Mouse (Mus musculus): Measurements from ENCODE around the gene Irf9. TPM values are rescaled to one million over a fixed set of nuclear protein-coding genes. Genes with fewer than 3 reads are reported as not detected.

Irf9 gene
- polyA plus RNA-seq, 1 experiment from 2014 or later: 9.2 TPM

GRCm38 (mm10) chr14:55581981-55582681 is 21.2 kb upstream of the Irf9 start:
- no peak overlapping the region for H3K4me2 ChIP-seq
- no peak overlapping the region for H3K27ac ChIP-seq
- no peak overlapping the region for H3K4me3 ChIP-seq (replicated peaks)
- no peaks in the 10 kb centered on the region for H3K9me3 ChIP-seq
- H3K9ac ChIP-seq (replicated peaks): no peak overlapping the region
- H3K4me1 ChIP-seq (replicated peaks): peaks cover 18% of the 10 kb centered on the region
- H3K27me3 ChIP-seq: peaks cover 7% of the 10 kb centered on the region; the same call in 1 of the 2 replicates
- H3K36me3 ChIP-seq: peaks cover 32% of the 10 kb centered on the region
- no peak for ATAC-seq (ENCODE audit: insufficient number of reproducible peaks, insufficient read depth, low FRiP score, low TSS enrichment, low read depth)
- WGBS: 78% methylated on average over 9 of the region's 9 CpGs

GRCm38 (mm10) chr14:55584303-55584701 is 19.1 kb upstream of the Irf9 start:
- peaks cover 9% of the 10 kb centered on the region for H3K4me1 ChIP-seq (replicated peaks)
- peaks cover 52% of the 10 kb centered on the region for H3K36me3 ChIP-seq
- peak overlapping the region; percentile 48 for H3K4me3 ChIP-seq (replicated peaks)
- H3K9me3 ChIP-seq: no peaks in the 10 kb centered on the region
- H3K27ac ChIP-seq: no peak overlapping the region
- WGBS: 37% methylated on average over 5 of the region's 5 CpGs
- peak overlapping the region; percentile 91 for H3K4me2 ChIP-seq
- ATAC-seq (ENCODE audit: insufficient number of reproducible peaks, insufficient read depth, low FRiP score, low TSS enrichment, low read depth): no peak
- H3K9ac ChIP-seq (replicated peaks): no peak overlapping the region
- peaks cover 7% of the 10 kb centered on the region; the same call in 1 of the 2 replicates for H3K27me3 ChIP-seq

GRCm38 (mm10) chr14:55584702-55585565 is 18.4 kb upstream of the Irf9 start, which contains the start of gene Emc9:
TSS of gene Emc9 (minus strand) at chr14:55585302.
- Histone ChIP-seq H3K27ac (no peak within 1 kb of the TSS), H3K9me3 (no peaks in the 10 kb centered on the region), H3K4me1 (replicated peaks) (peaks cover 12% of the 10 kb centered on the region), H3K4me2 (peak within 1 kb of the TSS; percentile 91), H3K9ac (replicated peaks) (peak within 1 kb of the TSS; percentile 64), H3K4me3 (replicated peaks) (peak within 1 kb of the TSS; percentile 48), H3K27me3 (peaks cover 7% of the 10 kb centered on the region; the same call in 1 of the 2 replicates), H3K36me3 (peaks cover 50% of the 10 kb centered on the region)
- peak; percentile 85 for ATAC-seq (ENCODE audit: insufficient number of reproducible peaks, insufficient read depth, low FRiP score, low TSS enrichment, low read depth)
- WGBS: 2% methylated on average over 43 of the region's 43 CpGs

DNA sequence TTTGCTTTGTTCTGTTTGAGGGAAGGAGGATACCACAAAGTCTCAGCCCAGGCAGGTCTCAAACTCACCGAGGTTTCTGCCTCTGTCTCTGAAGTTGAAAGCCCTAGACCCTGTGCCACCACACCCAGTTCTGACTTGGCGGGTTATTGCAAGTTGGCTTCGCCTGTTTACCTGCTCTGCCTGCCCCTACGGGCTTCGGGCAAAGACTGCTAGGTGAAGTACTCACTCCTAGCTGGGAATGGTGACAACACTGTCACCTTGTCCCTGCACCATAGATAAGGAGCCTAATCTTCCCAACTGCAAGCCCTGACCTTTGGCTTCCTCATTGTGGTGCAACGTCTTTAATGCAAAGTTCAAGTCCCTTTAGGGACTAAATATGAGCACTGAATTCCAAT is 17.8 kb upstream of the Irf9 start:
- Histone ChIP-seq H3K4me1 (replicated peaks) (peaks cover 16% of the 10 kb centered on the region), H3K27ac (no peak overlapping the region), H3K9me3 (no peaks in the 10 kb centered on the region), H3K4me3 (replicated peaks) (0 out of 2 replicates have a peak overlapping the region, but pooled peaks have one; percentile 48), H3K4me2 (peak overlapping the region; percentile 91), H3K27me3 (peaks cover 7% of the 10 kb centered on the region; the same call in 1 of the 2 replicates), H3K36me3 (peaks cover 44% of the 10 kb centered on the region), H3K9ac (replicated peaks) (no peak overlapping the region)
- ATAC-seq (ENCODE audit: insufficient number of reproducible peaks, insufficient read depth, low FRiP score, low TSS enrichment, low read depth): no peak
- WGBS: 58% methylated on average over 6 of the region's 6 CpGs

DNA sequence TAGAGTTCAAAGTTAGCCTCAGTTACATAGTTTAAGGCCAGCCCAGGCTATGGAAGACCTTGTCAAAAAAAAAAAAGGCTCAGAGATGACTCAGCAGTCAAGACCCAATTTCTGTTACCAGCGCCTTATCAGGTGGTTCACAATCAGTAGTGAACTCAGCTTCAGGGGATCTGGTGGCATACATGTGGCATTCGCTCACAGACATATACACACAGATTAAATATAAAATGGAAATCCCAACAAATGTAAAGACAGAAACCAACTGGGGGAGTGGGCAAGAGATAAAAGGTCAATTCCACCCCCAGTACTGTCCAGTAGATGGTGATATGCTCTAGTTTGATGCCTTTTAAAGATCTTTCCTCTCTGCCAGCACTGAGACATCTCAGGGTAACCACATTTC is 17.2 kb upstream of the Irf9 start:
- Histone ChIP-seq H3K4me2 (no peak overlapping the region), H3K9ac (replicated peaks) (no peak overlapping the region), H3K4me1 (replicated peaks) (peaks cover 16% of the 10 kb centered on the region), H3K27me3 (peaks cover 7% of the 10 kb centered on the region; the same call in 1 of the 2 replicates), H3K9me3 (no peaks in the 10 kb centered on the region), H3K36me3 (peaks cover 38% of the 10 kb centered on the region), H3K27ac (no peak overlapping the region), H3K4me3 (replicated peaks) (no peak overlapping the region)
- no peak for ATAC-seq (ENCODE audit: insufficient number of reproducible peaks, insufficient read depth, low FRiP score, low TSS enrichment, low read depth)
- WGBS: 98% methylated on average over 2 of the region's 2 CpGs

GRCm38 (mm10) chr14:55589271-55589670 is 14.1 kb upstream of the Irf9 start:
- WGBS: 92% methylated on average over 5 of the region's 5 CpGs
- ATAC-seq (ENCODE audit: insufficient number of reproducible peaks, insufficient read depth, low FRiP score, low TSS enrichment, low read depth): no peak
- Histone ChIP-seq H3K27ac (no peak overlapping the region), H3K4me3 (replicated peaks) (no peak overlapping the region), H3K36me3 (peaks cover 34% of the 10 kb centered on the region), H3K27me3 (peaks cover 5% of the 10 kb centered on the region; the same call in 1 of the 2 replicates), H3K4me2 (no peak overlapping the region), H3K4me1 (replicated peaks) (peaks cover 34% of the 10 kb centered on the region), H3K9ac (replicated peaks) (no peak overlapping the region), H3K9me3 (no peaks in the 10 kb centered on the region)

GRCm38 (mm10) chr14:55589771-55590448 is 13.5 kb upstream of the Irf9 start:
- 81% methylated on average over 11 of the region's 11 CpGs for WGBS

GRCm38 (mm10) chr14:55590748-55591330 is 12.5 kb upstream of the Irf9 start, which contains the start of gene Psme2:
TSS of gene Psme2 (minus strand) at chr14:55591113.
- Histone ChIP-seq H3K4me1 (replicated peaks) (peaks cover 24% of the 10 kb centered on the region), H3K27ac (peak within 1 kb of the TSS; percentile 94), H3K36me3 (peaks cover 50% of the 10 kb centered on the region), H3K9ac (replicated peaks) (peak within 1 kb of the TSS; percentile 82), H3K4me2 (peak within 1 kb of the TSS; percentile 96), H3K9me3 (no peaks in the 10 kb centered on the region), H3K27me3 (no peaks in the 10 kb centered on the region), H3K4me3 (replicated peaks) (peak within 1 kb of the TSS; percentile 89)
- peak; percentile 96 for ATAC-seq (ENCODE audit: insufficient number of reproducible peaks, insufficient read depth, low FRiP score, low TSS enrichment, low read depth)
- WGBS: 2% methylated on average over 22 of the region's 22 CpGs

More at GRCm38 (mm10) chr14:55589771-55590448, 13.5 kb upstream of the Irf9 start:
- Histone ChIP-seq H3K36me3 (peaks cover 40% of the 10 kb centered on the region), H3K4me1 (replicated peaks) (peaks cover 28% of the 10 kb centered on the region), H3K4me2 (peak overlapping the region; percentile 96), H3K9me3 (no peaks in the 10 kb centered on the region), H3K9ac (replicated peaks) (peak overlapping the region; percentile 70), H3K27me3 (no peaks in the 10 kb centered on the region), H3K4me3 (replicated peaks) (peak overlapping the region; percentile 89), H3K27ac (peak overlapping the region; percentile 68; the same call in 1 of the 2 replicates)
- ATAC-seq (ENCODE audit: insufficient number of reproducible peaks, insufficient read depth, low FRiP score, low TSS enrichment, low read depth): no peak

- no peaks in the 10 kb centered on the region for H3K9me3 ChIP-seq
- H3K4me3 ChIP-seq (replicated peaks): peak within 1 kb of the TSS; percentile 89
- whole genome bisulfite sequencing: 0% methylated on average over 33 of the region's 33 CpGs
- peak; percentile 88 for ATAC-seq (ENCODE audit: insufficient number of reproducible peaks, insufficient read depth, low FRiP score, low TSS enrichment, low read depth)
- H3K27me3 ChIP-seq: no peaks in the 10 kb centered on the region
- H3K4me2 ChIP-seq: peak within 1 kb of the TSS; percentile 96
- peak within 1 kb of the TSS; percentile 82 for H3K9ac ChIP-seq (replicated peaks)
- H3K36me3 ChIP-seq: peaks cover 55% of the 10 kb centered on the region
- H3K27ac ChIP-seq: peak within 1 kb of the TSS; percentile 94
- peaks cover 24% of the 10 kb centered on the region for H3K4me1 ChIP-seq (replicated peaks)
Measured at GRCm38 (mm10) chr14:55591331-55591891, 12.0 kb upstream of the Irf9 start, which contains the start of gene Rnf31. TSS of gene Rnf31 (plus strand) at chr14:55591708.

DNA sequence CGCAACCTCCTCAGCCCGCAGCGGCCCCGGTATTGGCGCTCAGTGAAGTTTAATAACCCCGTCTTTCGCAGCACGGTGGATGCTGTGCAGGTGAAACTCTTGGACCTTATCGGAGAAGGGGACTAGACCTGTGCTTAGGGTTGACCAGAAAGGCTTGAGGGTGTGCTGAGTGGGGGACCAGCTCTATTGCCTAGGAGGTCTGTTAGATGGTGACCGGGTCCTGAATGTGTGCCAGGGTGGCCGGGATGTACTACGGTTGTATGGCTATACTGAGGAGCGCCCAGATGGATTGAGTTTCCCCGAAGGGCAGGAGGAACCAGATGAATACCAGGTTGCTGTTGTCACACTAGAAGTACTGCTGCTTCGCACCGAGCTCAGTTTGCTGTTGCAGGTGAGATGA is 11.1 kb upstream of the Irf9 start:
- WGBS: 4% methylated on average over 16 of the region's 16 CpGs
- H3K27ac ChIP-seq: peak overlapping the region; percentile 94

More for the DNA sequence above, 11.1 kb upstream of the Irf9 start:
- no peak for ATAC-seq (ENCODE audit: insufficient number of reproducible peaks, insufficient read depth, low FRiP score, low TSS enrichment, low read depth)
- no peaks in the 10 kb centered on the region for H3K27me3 ChIP-seq
- peaks cover 24% of the 10 kb centered on the region for H3K4me1 ChIP-seq (replicated peaks)
- H3K9ac ChIP-seq (replicated peaks): peak overlapping the region; percentile 82
- H3K4me3 ChIP-seq (replicated peaks): peak overlapping the region; percentile 89
- H3K36me3 ChIP-seq: peaks cover 58% of the 10 kb centered on the region
- H3K9me3 ChIP-seq: no peaks in the 10 kb centered on the region
- H3K4me2 ChIP-seq: peak overlapping the region; percentile 96

All from limb, embryonic 12.5 days (tissue).